ENCODE assay signal across 11 mouse cellular contexts in the genomic region with DNA sequence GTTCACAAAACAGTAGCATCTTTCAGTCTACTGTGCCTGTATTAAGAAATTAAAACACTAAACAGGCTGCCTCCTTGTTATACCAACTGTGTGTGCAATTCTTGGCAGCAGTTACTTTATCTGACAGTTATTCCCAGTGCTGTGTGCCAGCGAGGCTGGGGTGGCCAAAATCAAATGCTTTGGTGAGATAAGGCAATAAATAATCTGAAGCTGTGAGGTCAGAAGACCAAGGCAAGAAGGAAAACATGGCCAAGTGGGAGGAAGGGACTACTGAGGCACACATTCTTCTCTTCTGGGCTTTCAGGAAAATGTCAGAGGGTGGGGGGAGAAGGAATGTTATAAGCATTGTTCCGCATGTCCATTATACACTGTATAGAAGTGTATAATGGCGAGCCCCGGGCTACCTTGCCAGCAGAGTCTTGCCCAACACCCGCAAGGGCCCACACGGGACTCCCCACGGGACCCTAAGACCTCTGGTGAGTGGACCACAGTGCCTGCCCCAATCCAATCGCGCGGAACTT. TPM values are rescaled to one million over a fixed set of nuclear protein-coding genes. Genes with fewer than 3 reads are reported as not detected.
DNase-seq lines count a peak whose midpoint lies in the region; ATAC-seq and TF ChIP-seq lines count a peak whose summit lies in the region.
"Had no signal": no experiment of that assay in that cellular context is flagged by ENCODE, and none has a peak within 500 bp of the region (broad histone marks: within the 10 kb centered on the region; RNA-seq: fewer than 3 reads in every experiment).

No protein-coding gene starts in this region.

- no peaks in the 10 kb centered on the region for H3K36me3 ChIP-seq in heart, embryonic 12.5 days
- H3K36me3 ChIP-seq in lung, embryonic 15.5 days: no peaks in the 10 kb centered on the region
- H3K36me3 ChIP-seq: embryonic facial prominence, embryonic 12.5 days had no signal

- H3K27ac ChIP-seq in heart, embryonic 12.5 days (ENCODE audit: poor library complexity, severe bottlenecking): peak overlapping the region; percentile 43; the same call in 1 of the 2 replicates
- peak overlapping the region; percentile 75 for H3K27ac ChIP-seq in lung, embryonic 15.5 days
- H3K27ac ChIP-seq: embryonic facial prominence, embryonic 12.5 days had no signal

- peak; percentile 25 to 41 for DNase-seq in cerebellum, postnatal 25 days
- DNase-seq in cerebellum, adult 11 months: no peak
- DNase-seq in lung, adult 18-20 months: peak; percentile 36 to 45
- no peak for DNase-seq in lung, adult 2 months
- DNase-seq in layer of hippocampus, adult 11-12 months (ENCODE audit: low spot score): no peak
- no peak for DNase-seq in cerebellum, adult 8-10 months
- DNase-seq: right cerebral cortex, adult 18-20 months had no signal

- H3K4me3 ChIP-seq in lung, adult 2 months (replicated peaks; ENCODE audit: extremely low read depth, low read depth, low read length): no peak overlapping the region
- H3K4me3 ChIP-seq in heart, embryonic 12.5 days: no peak overlapping the region
- H3K4me3 ChIP-seq in lung, embryonic 15.5 days: no peak overlapping the region
- H3K4me3 ChIP-seq: embryonic facial prominence, embryonic 12.5 days; megakaryocyte, embryonic 14.5 days had no signal

- no peak for TF ChIP-seq CTCF in lung, adult 2 months (IDR thresholded peaks at IDR 0.05; ENCODE audit: insufficient read depth, low read length)

- TF ChIP-seq POLR2A in lung, adult 2 months (IDR thresholded peaks at IDR 0.05; ENCODE audit: borderline replicate concordance, extremely low read depth, low read depth, low read length): no peak

- H3K27me3 ChIP-seq in heart, embryonic 12.5 days (replicated peaks): no peaks in the 10 kb centered on the region
- no peaks in the 10 kb centered on the region for H3K27me3 ChIP-seq in lung, embryonic 15.5 days
- H3K27me3 ChIP-seq: embryonic facial prominence, embryonic 12.5 days; megakaryocyte, embryonic 14.5 days had no signal

- H3K4me1 ChIP-seq in lung, adult 2 months (ENCODE audit: control insufficient read depth, insufficient read depth, low read length): peaks cover 5% of the 10 kb centered on the region
- peaks cover 17% of the 10 kb centered on the region for H3K4me1 ChIP-seq in heart, embryonic 12.5 days (replicated peaks)
- H3K4me1 ChIP-seq in lung, embryonic 15.5 days: peaks cover 10% of the 10 kb centered on the region; the same call in 1 of the 2 replicates
- H3K4me1 ChIP-seq: embryonic facial prominence, embryonic 12.5 days; megakaryocyte, embryonic 14.5 days had no signal

- no peak for ATAC-seq in heart, embryonic 12.5 days (ENCODE audit: insufficient number of reproducible peaks, low FRiP score)
- ATAC-seq in lung, embryonic 15.5 days (ENCODE audit: borderline replicate concordance, extremely low read depth, low FRiP score, low TSS enrichment): no peak

- H3K9ac ChIP-seq in heart, embryonic 12.5 days: no peak overlapping the region
- H3K9ac ChIP-seq in lung, embryonic 15.5 days: no peak overlapping the region
- H3K9ac ChIP-seq: embryonic facial prominence, embryonic 12.5 days had no signal

- no peak overlapping the region for H3K4me2 ChIP-seq in heart, embryonic 12.5 days
- H3K4me2 ChIP-seq in lung, embryonic 15.5 days: no peak overlapping the region
- H3K4me2 ChIP-seq: embryonic facial prominence, embryonic 12.5 days had no signal

- H3K9me3 ChIP-seq in heart, embryonic 12.5 days (replicated peaks): no peaks in the 10 kb centered on the region
- no peaks in the 10 kb centered on the region for H3K9me3 ChIP-seq in lung, embryonic 15.5 days
- H3K9me3 ChIP-seq: embryonic facial prominence, embryonic 12.5 days had no signal

- 62% methylated on average over 7 of the region's 10 CpGs for WGBS in lung, adult 2 months
- 85% methylated on average over 7 of the region's 10 CpGs for WGBS in heart, embryonic 12.5 days
- 70% methylated on average over 7 of the region's 10 CpGs for WGBS in lung, embryonic 15.5 days

RNA-seq across cellular contexts. Expression of gene Bcl10, which starts 57.8 kb away (rescaled TPM):
- 8.4 and 13.5 TPM in 2 replicates for polyA plus RNA-seq in lung, adult 2 months (2012; rRNA removed)
- 42.9 and 43.1 TPM in 2 replicates for polyA plus RNA-seq in heart, embryonic 12.5 days (2016; fragmentation: Nextera tagmentation; extraction: Ambion mirVana)
- polyA plus RNA-seq in lung, embryonic 15.5 days (2015; fragmentation: Nextera tagmentation; extraction: Ambion mirVana): 52.8 and 53.0 TPM in 2 replicates

Comparison
In these comparisons a context has a peak if more than half of its experiments do, and no peak if none do; other contexts are left out.
1. DNase-seq: peak in cerebellum, postnatal 25 days (2 of 2) and lung, adult 18-20 months (2 of 2); none in cerebellum, adult 11 months (single experiment), lung, adult 2 months (single experiment), layer of hippocampus, adult 11-12 months (single experiment) and cerebellum, adult 8-10 months (single experiment).